Mouse (Mus musculus): ENCODE data around the gene Mbnl2. TPM values are rescaled to one million over a fixed set of nuclear protein-coding genes. Genes with fewer than 3 reads are reported as not detected.

The Mbnl2 gene
- total and polyA plus RNA-seq, 3 experiments = 5.6 to 8.6 TPM; not detected in 1

DNA sequence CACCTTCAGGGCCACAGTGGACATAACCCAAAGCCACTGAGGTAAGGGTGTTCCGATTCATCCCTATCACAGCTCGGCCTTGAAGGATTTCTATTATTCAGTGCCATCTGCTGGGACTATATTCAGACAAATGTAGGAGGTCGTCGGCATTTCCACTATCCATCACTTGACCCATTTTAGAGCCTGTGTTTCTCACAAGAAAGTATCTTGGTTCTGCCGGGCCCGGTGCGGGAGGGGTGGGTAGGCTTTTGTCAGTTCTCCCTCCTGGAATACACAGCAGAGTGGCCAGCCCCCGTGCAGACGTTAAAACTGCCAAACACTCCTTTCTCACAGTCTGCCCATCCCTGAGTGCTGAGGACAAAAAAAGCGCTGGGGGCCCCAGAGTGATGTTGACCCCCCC, 134.4 kb downstream of the Mbnl2 start:
- DNase-seq (ENCODE audit: low read depth, low spot score) = no peak
- TF ChIP-seq SMC3 (IDR thresholded peaks at IDR 0.05; ENCODE audit: low read depth, low read length) = no peak
- no peak for TF ChIP-seq ZKSCAN1 (IDR thresholded peaks at IDR 0.05; ENCODE audit: low read depth, low read length)
- TF ChIP-seq E2F4 (IDR thresholded peaks at IDR 0.05; ENCODE audit: borderline replicate concordance, low read depth, low read length) = no peak
- TF ChIP-seq GABPA (IDR thresholded peaks at IDR 0.05; ENCODE audit: low read depth, low read length) = no peak
- TF ChIP-seq EP300 (IDR thresholded peaks at IDR 0.05; ENCODE audit: low read depth in 1 of 2, low read length in 2 of 2) = no peak

DNA sequence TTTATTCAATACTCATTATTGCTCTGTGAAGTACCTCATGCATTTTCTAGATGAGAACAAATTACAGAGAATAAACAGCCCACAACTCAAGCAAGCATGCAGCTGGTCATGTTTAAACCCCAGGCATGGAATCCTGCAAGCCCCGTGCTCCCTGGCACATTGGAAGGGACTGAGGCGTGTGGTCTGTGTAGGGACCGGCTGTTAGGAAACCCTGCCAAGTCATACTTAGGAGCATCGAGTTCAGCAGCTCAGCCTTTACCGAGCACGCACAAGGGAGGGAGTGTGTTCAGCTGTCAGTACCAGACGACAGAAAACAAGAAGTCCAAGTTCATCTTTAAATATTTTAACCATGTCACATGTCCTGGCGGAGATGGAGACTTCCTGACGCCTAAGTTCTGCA, 141.4 kb downstream of the Mbnl2 start:
- Histone ChIP-seq H3K36me3 (ENCODE audit: control insufficient read depth in 1 of 2, insufficient read depth in 2 of 2, low read length in 2 of 2) (no peaks in the 10 kb centered on the region), H3K9me3 (replicated peaks; ENCODE audit: insufficient read depth, low read length) (no peaks in the 10 kb centered on the region), H3K4me3 (ENCODE audit: control insufficient read depth in 1 of 2, insufficient read depth in 1 of 2, low read depth in 2 of 2, low read length in 2 of 2) (no peak overlapping the region), H3K4me1 (ENCODE audit: control insufficient read depth in 1 of 2, insufficient read depth in 2 of 2, low read length in 2 of 2) (no peaks in the 10 kb centered on the region), H3K27ac (ENCODE audit: control insufficient read depth, low read depth, low read length) (no peak overlapping the region), H3K79me2 (ENCODE audit: control insufficient read depth, insufficient read depth, low read length, poor library complexity) (no peaks in the 10 kb centered on the region), H3K27me3 (ENCODE audit: control insufficient read depth in 1 of 2, insufficient read depth in 2 of 2, low read length in 2 of 2) (no peaks in the 10 kb centered on the region), H3K9ac (ENCODE audit: control insufficient read depth, low read depth, low read length, poor library complexity, severe bottlenecking) (no peak overlapping the region)
- no peak for TF ChIP-seq CHD1 (IDR thresholded peaks at IDR 0.05; ENCODE audit: low read depth, low read length)
- no peak for TF ChIP-seq NELFE (IDR thresholded peaks at IDR 0.05; ENCODE audit: low read depth, low read length)
- no peak for TF ChIP-seq POLR2AphosphoS5 (IDR thresholded peaks at IDR 0.05; ENCODE audit: borderline replicate concordance, low read depth, low read length)
- no peak for TF ChIP-seq ZC3H11A (IDR thresholded peaks at IDR 0.05; ENCODE audit: low read depth, low read length)
- TF ChIP-seq SMC3 (IDR thresholded peaks at IDR 0.05; ENCODE audit: low read depth, low read length) = no peak
- no peak for TF ChIP-seq ETS1 (IDR thresholded peaks at IDR 0.05; ENCODE audit: low read depth, low read length)
- no peak for DNase-seq (ENCODE audit: low read depth, low spot score)

More for the DNA sequence above, 134.4 kb downstream of the Mbnl2 start:
- H3K27me3 ChIP-seq (ENCODE audit: control insufficient read depth in 1 of 2, insufficient read depth in 2 of 2, low read length in 2 of 2) = no peaks in the 10 kb centered on the region
- peaks cover 0 to 3% of the 10 kb centered on the region in 2 experiments; a peak in 2 of 4 replicates for H3K4me1 ChIP-seq (ENCODE audit: control insufficient read depth in 1 of 2, insufficient read depth in 2 of 2, low read length in 2 of 2)
- no peak overlapping the region for H3K27ac ChIP-seq (ENCODE audit: control insufficient read depth, low read depth, low read length)
- H3K79me2 ChIP-seq (ENCODE audit: control insufficient read depth, insufficient read depth, low read length, poor library complexity) = no peaks in the 10 kb centered on the region
- no peaks in the 10 kb centered on the region for H3K9me3 ChIP-seq (replicated peaks; ENCODE audit: insufficient read depth, low read length)
- H3K4me3 ChIP-seq (ENCODE audit: control insufficient read depth in 1 of 2, insufficient read depth in 1 of 2, low read depth in 2 of 2, low read length in 2 of 2) = no peak overlapping the region
- peaks cover 0 to 2% of the 10 kb centered on the region in 2 experiments; a peak in 1 of 4 replicates for H3K36me3 ChIP-seq (ENCODE audit: control insufficient read depth in 1 of 2, insufficient read depth in 2 of 2, low read length in 2 of 2)
- H3K9ac ChIP-seq (ENCODE audit: control insufficient read depth, low read depth, low read length, poor library complexity, severe bottlenecking) = no peak overlapping the region

DNA sequence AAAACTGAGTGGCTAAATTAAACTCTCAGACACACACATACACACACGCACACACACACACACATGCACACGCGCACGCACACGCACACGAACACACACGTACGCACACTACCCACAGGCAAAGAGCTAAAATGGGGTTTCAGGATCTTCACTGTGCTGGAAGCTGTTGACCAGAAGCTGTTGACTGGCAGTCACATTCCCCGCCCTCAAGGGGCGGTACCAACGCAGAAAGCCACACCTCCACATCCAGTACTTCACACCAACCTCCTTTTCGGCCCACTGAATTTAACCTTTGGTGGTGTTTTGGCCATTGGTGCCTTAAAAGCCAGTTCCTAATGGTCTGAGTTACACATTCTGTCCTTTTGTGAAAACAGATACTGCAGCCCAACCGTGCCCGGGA, 143.5 kb downstream of the Mbnl2 start:
- no peak overlapping the region for H3K4me3 ChIP-seq (ENCODE audit: control insufficient read depth in 1 of 2, insufficient read depth in 1 of 2, low read depth in 2 of 2, low read length in 2 of 2)
- H3K27me3 ChIP-seq (ENCODE audit: control insufficient read depth in 1 of 2, insufficient read depth in 2 of 2, low read length in 2 of 2) = no peaks in the 10 kb centered on the region
- no peak overlapping the region for H3K27ac ChIP-seq (ENCODE audit: control insufficient read depth, low read depth, low read length)
- H3K36me3 ChIP-seq (ENCODE audit: control insufficient read depth in 1 of 2, insufficient read depth in 2 of 2, low read length in 2 of 2) = no peaks in the 10 kb centered on the region
- H3K9me3 ChIP-seq (replicated peaks; ENCODE audit: insufficient read depth, low read length) = no peaks in the 10 kb centered on the region
- no peak for DNase-seq (ENCODE audit: low read depth, low spot score)
- no peak overlapping the region for H3K9ac ChIP-seq (ENCODE audit: control insufficient read depth, low read depth, low read length, poor library complexity, severe bottlenecking)
- no peaks in the 10 kb centered on the region for H3K4me1 ChIP-seq (ENCODE audit: control insufficient read depth in 1 of 2, insufficient read depth in 2 of 2, low read length in 2 of 2)
- TF ChIP-seq SIN3A (IDR thresholded peaks at IDR 0.05; ENCODE audit: low read length) = no peak
- no peak for TF ChIP-seq NRF1 (IDR thresholded peaks at IDR 0.05; ENCODE audit: insufficient read depth, low read depth, low read length, poor library complexity, severe bottlenecking)
- no peak for TF ChIP-seq SMC3 (IDR thresholded peaks at IDR 0.05; ENCODE audit: low read depth, low read length)
- TF ChIP-seq MAX (IDR thresholded peaks at IDR 0.05; ENCODE audit: low read length) = no peak
- TF ChIP-seq KAT2A (conservative IDR thresholded peaks at IDR 0.05; ENCODE audit: low read depth, low read length) = no peak
- TF ChIP-seq GATA1 (IDR thresholded peaks at IDR 0.05; ENCODE audit: low read depth, low read length) = no peak
- TF ChIP-seq CHD2 (IDR thresholded peaks at IDR 0.05; ENCODE audit: low read length) = no peak
- no peak for TF ChIP-seq MYC (IDR thresholded peaks at IDR 0.05; ENCODE audit: low read depth, low read length)
- no peak for TF ChIP-seq MYB (IDR thresholded peaks at IDR 0.05; ENCODE audit: low read depth, low read length)
- TF ChIP-seq ZKSCAN1 (IDR thresholded peaks at IDR 0.05; ENCODE audit: low read depth, low read length) = no peak
- TF ChIP-seq ZMIZ1 (IDR thresholded peaks at IDR 0.05; ENCODE audit: low read depth, low read length) = no peak
- TF ChIP-seq POLR2A (IDR thresholded peaks at IDR 0.05; ENCODE audit: control insufficient read depth in 1 of 2, insufficient read depth in 1 of 2, low read depth in 1 of 2, low read length in 2 of 2, poor library complexity in 1 of 2) = no peak
- TF ChIP-seq TAL1 (IDR thresholded peaks at IDR 0.05; ENCODE audit: low read length) = no peak
- TF ChIP-seq POLR2AphosphoS2 (IDR thresholded peaks at IDR 0.05; ENCODE audit: low read length) = no peak
- TF ChIP-seq GABPA (IDR thresholded peaks at IDR 0.05; ENCODE audit: low read depth, low read length) = no peak
- no peaks in the 10 kb centered on the region for H3K79me2 ChIP-seq (ENCODE audit: control insufficient read depth, insufficient read depth, low read length, poor library complexity)

Measured in MEL (cell line).